Mouse (Mus musculus): ENCODE results near the gene Dclk3. TPM values are rescaled to one million over a fixed set of nuclear protein-coding genes. Genes with fewer than 3 reads are reported as not detected.

Dclk3 gene
- total and polyA plus RNA-seq, 2 experiments = 4.3 to 10.5 TPM

GRCm38 (mm10) chr9:111441151-111441550 lies 2.3 kb downstream of the Dclk3 start:
- peak overlapping the region; percentile 71 for H3K27ac ChIP-seq (replicated peaks; ENCODE audit: insufficient read depth, low read depth, low read length)
- H3K36me3 ChIP-seq (ENCODE audit: control insufficient read depth, insufficient read depth, low read length) = no peaks in the 10 kb centered on the region

GRCm38 (mm10) chr9:111446204-111446603 lies 7.3 kb downstream of the Dclk3 start:
- Histone ChIP-seq H3K79me2 (ENCODE audit: control insufficient read depth, insufficient read depth, low read length) (peaks cover 16% of the 10 kb centered on the region; the same call in 1 of the 2 replicates), H3K4me3 (ENCODE audit: insufficient read depth, low read depth, low read length) (no peak overlapping the region), H3K27ac (replicated peaks; ENCODE audit: insufficient read depth, low read depth, low read length) (no peak overlapping the region), H3K36me3 (ENCODE audit: control insufficient read depth, insufficient read depth, low read length) (no peaks in the 10 kb centered on the region), H3K4me1 (ENCODE audit: control insufficient read depth, insufficient read depth, low read length) (peaks cover 22% of the 10 kb centered on the region), H3K9ac (ENCODE audit: low read depth, low read length) (no peak overlapping the region), H3K27me3 (ENCODE audit: control insufficient read depth, insufficient read depth, low read length) (no peaks in the 10 kb centered on the region)
- WGBS = 74% methylated on average over 2 of the region's 2 CpGs
- no peak for DNase-seq (ENCODE audit: extremely low read depth, low read depth, low spot score)
- TF ChIP-seq POLR2A (IDR thresholded peaks at IDR 0.05; ENCODE audit: extremely low read depth, insufficient read depth, low read length) = no peak
- TF ChIP-seq CTCF (IDR thresholded peaks at IDR 0.05; ENCODE audit: low read depth, low read length) = no peak

More at GRCm38 (mm10) chr9:111441151-111441550, 2.3 kb downstream of the Dclk3 start:
- peak; percentile 79 for DNase-seq (ENCODE audit: extremely low read depth, low read depth, low spot score)
- H3K9ac ChIP-seq (ENCODE audit: low read depth, low read length) = no peak overlapping the region
- WGBS = 33% methylated on average over 2 of the region's 2 CpGs
- peaks cover 15% of the 10 kb centered on the region for H3K4me1 ChIP-seq (ENCODE audit: control insufficient read depth, insufficient read depth, low read length)
- peaks cover 17% of the 10 kb centered on the region; the same call in 1 of the 2 replicates for H3K79me2 ChIP-seq (ENCODE audit: control insufficient read depth, insufficient read depth, low read length)
- H3K27me3 ChIP-seq (ENCODE audit: control insufficient read depth, insufficient read depth, low read length) = no peaks in the 10 kb centered on the region
- TF ChIP-seq POLR2A (IDR thresholded peaks at IDR 0.05; ENCODE audit: extremely low read depth, insufficient read depth, low read length) (peak; percentile 48; the same call in 1 of the 2 replicates), CTCF (IDR thresholded peaks at IDR 0.05; ENCODE audit: low read depth, low read length) (no peak)
- no peak overlapping the region for H3K4me3 ChIP-seq (ENCODE audit: insufficient read depth, low read depth, low read length)

- H3K36me3 ChIP-seq (ENCODE audit: control insufficient read depth, insufficient read depth, low read length) = no peaks in the 10 kb centered on the region
- H3K9ac ChIP-seq (ENCODE audit: low read depth, low read length) = no peak overlapping the region
- no peak for TF ChIP-seq CTCF (IDR thresholded peaks at IDR 0.05; ENCODE audit: low read depth, low read length)
- no peak for TF ChIP-seq POLR2A (IDR thresholded peaks at IDR 0.05; ENCODE audit: extremely low read depth, insufficient read depth, low read length)
- H3K27ac ChIP-seq (replicated peaks; ENCODE audit: insufficient read depth, low read depth, low read length) = peak overlapping the region; percentile 74
- H3K79me2 ChIP-seq (ENCODE audit: control insufficient read depth, insufficient read depth, low read length) = peaks cover 9% of the 10 kb centered on the region; the same call in 1 of the 2 replicates
- WGBS = 51% methylated on average over 2 of the region's 2 CpGs
- no peaks in the 10 kb centered on the region for H3K27me3 ChIP-seq (ENCODE audit: control insufficient read depth, insufficient read depth, low read length)
- no peak overlapping the region for H3K4me3 ChIP-seq (ENCODE audit: insufficient read depth, low read depth, low read length)
- peak; percentile 75 for DNase-seq (ENCODE audit: extremely low read depth, low read depth, low spot score)
- H3K4me1 ChIP-seq (ENCODE audit: control insufficient read depth, insufficient read depth, low read length) = peaks cover 20% of the 10 kb centered on the region
Measured at GRCm38 (mm10) chr9:111448976-111449375, 10.1 kb downstream of the Dclk3 start.

- Histone ChIP-seq H3K27me3 (ENCODE audit: control insufficient read depth, insufficient read depth, low read length) (no peaks in the 10 kb centered on the region), H3K79me2 (ENCODE audit: control insufficient read depth, insufficient read depth, low read length) (peaks cover 12% of the 10 kb centered on the region; the same call in 1 of the 2 replicates), H3K36me3 (ENCODE audit: control insufficient read depth, insufficient read depth, low read length) (no peaks in the 10 kb centered on the region), H3K27ac (replicated peaks; ENCODE audit: insufficient read depth, low read depth, low read length) (peak overlapping the region; percentile 74), H3K4me1 (ENCODE audit: control insufficient read depth, insufficient read depth, low read length) (peaks cover 20% of the 10 kb centered on the region), H3K4me3 (ENCODE audit: insufficient read depth, low read depth, low read length) (no peak overlapping the region), H3K9ac (ENCODE audit: low read depth, low read length) (no peak overlapping the region)
- TF ChIP-seq CTCF (IDR thresholded peaks at IDR 0.05; ENCODE audit: low read depth, low read length) = no peak
- TF ChIP-seq POLR2A (IDR thresholded peaks at IDR 0.05; ENCODE audit: extremely low read depth, insufficient read depth, low read length) = no peak
- peak; percentile 63 for DNase-seq (ENCODE audit: extremely low read depth, low read depth, low spot score)
- 46% methylated on average over 5 of the region's 5 CpGs for WGBS
Measured at GRCm38 (mm10) chr9:111449880-111450279, 11.0 kb downstream of the Dclk3 start.

GRCm38 (mm10) chr9:111450853-111451404 lies 12.0 kb downstream of the Dclk3 start:
- H3K79me2 ChIP-seq (ENCODE audit: control insufficient read depth, insufficient read depth, low read length) = peaks cover 16% of the 10 kb centered on the region; the same call in 1 of the 2 replicates
- no peaks in the 10 kb centered on the region for H3K27me3 ChIP-seq (ENCODE audit: control insufficient read depth, insufficient read depth, low read length)
- H3K9ac ChIP-seq (ENCODE audit: low read depth, low read length) = 0 out of 2 replicates have a peak overlapping the region, but pooled peaks have one; percentile 18
- 25% methylated on average over 12 of the region's 12 CpGs for WGBS
- DNase-seq (ENCODE audit: extremely low read depth, low read depth, low spot score) = peak; percentile 90
- TF ChIP-seq POLR2A (IDR thresholded peaks at IDR 0.05; ENCODE audit: extremely low read depth, insufficient read depth, low read length) = no peak
- TF ChIP-seq CTCF (IDR thresholded peaks at IDR 0.05; ENCODE audit: low read depth, low read length) = no peak
- H3K4me3 ChIP-seq (ENCODE audit: insufficient read depth, low read depth, low read length) = no peak overlapping the region
- H3K27ac ChIP-seq (replicated peaks; ENCODE audit: insufficient read depth, low read depth, low read length) = peak overlapping the region; percentile 53
- H3K36me3 ChIP-seq (ENCODE audit: control insufficient read depth, insufficient read depth, low read length) = no peaks in the 10 kb centered on the region
- H3K4me1 ChIP-seq (ENCODE audit: control insufficient read depth, insufficient read depth, low read length) = peaks cover 20% of the 10 kb centered on the region

GRCm38 (mm10) chr9:111453895-111454294 lies 15.0 kb downstream of the Dclk3 start:
- H3K36me3 ChIP-seq (ENCODE audit: control insufficient read depth, insufficient read depth, low read length) = no peaks in the 10 kb centered on the region
- no peak for TF ChIP-seq CTCF (IDR thresholded peaks at IDR 0.05; ENCODE audit: low read depth, low read length)
- no peak for TF ChIP-seq POLR2A (IDR thresholded peaks at IDR 0.05; ENCODE audit: extremely low read depth, insufficient read depth, low read length)
- no peak overlapping the region for H3K9ac ChIP-seq (ENCODE audit: low read depth, low read length)
- 76% methylated on average over 3 of the region's 3 CpGs for WGBS
- no peak overlapping the region for H3K4me3 ChIP-seq (ENCODE audit: insufficient read depth, low read depth, low read length)
- H3K27me3 ChIP-seq (ENCODE audit: control insufficient read depth, insufficient read depth, low read length) = no peaks in the 10 kb centered on the region
- no peak overlapping the region for H3K27ac ChIP-seq (replicated peaks; ENCODE audit: insufficient read depth, low read depth, low read length)
- DNase-seq (ENCODE audit: extremely low read depth, low read depth, low spot score) = no peak
- H3K4me1 ChIP-seq (ENCODE audit: control insufficient read depth, insufficient read depth, low read length) = peaks cover 15% of the 10 kb centered on the region
- peaks cover 13% of the 10 kb centered on the region; the same call in 1 of the 2 replicates for H3K79me2 ChIP-seq (ENCODE audit: control insufficient read depth, insufficient read depth, low read length)

All from liver, adult 2 months (tissue).